Mouse (Mus musculus): ENCODE measurements at regions not wholly inside any gene's neighbourhood (a gene's known extent, or its start where the extent isn't known, plus 50 kb on each side); places are given as distances from the start of the nearest gene placed in this dataset.

GRCm38 (mm10) chr1:137738157-137738851 lies 437.2 kb downstream of the Ptprc start:
- no peak for DNase-seq

- DNase-seq: no peak
Measured at GRCm38 (mm10) chr1:137703882-137704281, 471.6 kb downstream of the Ptprc start.

- no peak for DNase-seq
Measured at GRCm38 (mm10) chr1:137698876-137699275, 476.6 kb downstream of the Ptprc start.

GRCm38 (mm10) chr1:137697289-137697688 lies 478.2 kb downstream of the Ptprc start:
- no peak for DNase-seq

GRCm38 (mm10) chr1:137696796-137697195 lies 478.7 kb downstream of the Ptprc start:
- DNase-seq: no peak

GRCm38 (mm10) chr1:137695751-137696150 lies 479.8 kb downstream of the Ptprc start:
- no peak for DNase-seq

- no peak for DNase-seq
Measured at GRCm38 (mm10) chr1:137692525-137692924, 483.0 kb downstream of the Ptprc start.

GRCm38 (mm10) chr1:137690860-137691595 lies 484.5 kb downstream of the Ptprc start:
- DNase-seq: no peak

GRCm38 (mm10) chr1:137670650-137671049 lies 504.9 kb downstream of the Ptprc start:
- DNase-seq: peak; percentile 10

GRCm38 (mm10) chr1:137669849-137670248 lies 505.7 kb downstream of the Ptprc start:
- DNase-seq: no peak

- DNase-seq: no peak
Measured at GRCm38 (mm10) chr1:137658141-137658540, 517.4 kb downstream of the Ptprc start.

- peak; percentile 71 for DNase-seq
Measured at GRCm38 (mm10) chr1:137656900-137657458, 518.5 kb downstream of the Ptprc start.

- no peak for DNase-seq
Measured at GRCm38 (mm10) chr1:137654171-137654570, 521.3 kb downstream of the Ptprc start.

GRCm38 (mm10) chr1:137653495-137653894 lies 522.0 kb downstream of the Ptprc start:
- peak; percentile 19 for DNase-seq

GRCm38 (mm10) chr1:137650629-137651028 lies 524.9 kb downstream of the Ptprc start:
- no peak for DNase-seq

- DNase-seq: no peak
Measured at GRCm38 (mm10) chr1:137650082-137650481, 525.4 kb downstream of the Ptprc start.

GRCm38 (mm10) chr1:137648832-137649231 lies 526.7 kb downstream of the Ptprc start:
- no peak for DNase-seq

GRCm38 (mm10) chr1:137644601-137645040 lies 530.9 kb downstream of the Ptprc start:
- DNase-seq: no peak

GRCm38 (mm10) chr1:137643508-137643907 lies 532.0 kb downstream of the Ptprc start:
- DNase-seq: no peak

- no peak for DNase-seq
Measured at GRCm38 (mm10) chr1:137640848-137641247, 534.7 kb downstream of the Ptprc start.

- no peak for DNase-seq
Measured at GRCm38 (mm10) chr1:137636947-137637346, 538.6 kb downstream of the Ptprc start.

- no peak for DNase-seq
Measured at GRCm38 (mm10) chr1:137636321-137636944, 539.1 kb downstream of the Ptprc start.

- no peak for DNase-seq
Measured at GRCm38 (mm10) chr1:137635781-137636180, 539.7 kb downstream of the Ptprc start.

Measured in lung, postnatal 14 days (tissue).